8 mouse cellular contexts compared by ENCODE assay signal in genomic region chr15:79505616-79506283, GRCm38 (mm10). TPM values are rescaled to one million over a fixed set of nuclear protein-coding genes. Genes with fewer than 3 reads are reported as not detected.
DNase-seq lines count a peak whose midpoint lies in the region; ATAC-seq and TF ChIP-seq lines count a peak whose summit lies in the region.

No protein-coding gene starts in this region.

- H3K27ac ChIP-seq in embryonic facial prominence, embryonic 10.5 days (replicated peaks) = peak overlapping the region; percentile 77
- peak overlapping the region; percentile 85 for H3K27ac ChIP-seq in heart, embryonic 10.5 days
- H3K27ac ChIP-seq in kidney, embryonic 16.5 days (ENCODE audit: low read length) = no peak overlapping the region
- H3K27ac ChIP-seq in liver, embryonic 14.5 days = no peak overlapping the region
- no peak overlapping the region for H3K27ac ChIP-seq in neural tube, embryonic 15.5 days (replicated peaks)

- peak; percentile 31 to 49 for DNase-seq in cerebellum, adult 18-20 months
- peak; percentile 84 for DNase-seq in embryonic facial prominence, embryonic 10.5 days (ENCODE audit: low spot score)
- peak; percentile 87 for DNase-seq in heart, embryonic 10.5 days (ENCODE audit: low spot score)
- DNase-seq in liver, embryonic 14.5 days (ENCODE audit: low read depth in 3 of 3, low spot score in 3 of 3) = no peak
- DNase-seq in urinary bladder, postnatal 25 days (ENCODE audit: low spot score) = peak; percentile 68

- TF ChIP-seq CTCF in liver, embryonic 14.5 days (IDR thresholded peaks at IDR 0.05; ENCODE audit: low read depth) = no peak

- no peaks in the 10 kb centered on the region for H3K36me3 ChIP-seq in embryonic facial prominence, embryonic 10.5 days (replicated peaks)
- H3K36me3 ChIP-seq in heart, embryonic 10.5 days = no peaks in the 10 kb centered on the region
- no peaks in the 10 kb centered on the region for H3K36me3 ChIP-seq in kidney, embryonic 16.5 days (ENCODE audit: insufficient read depth, low read length)
- H3K36me3 ChIP-seq in liver, embryonic 14.5 days (replicated peaks; ENCODE audit: control insufficient read depth, insufficient read depth, low read depth) = no peaks in the 10 kb centered on the region
- H3K36me3 ChIP-seq in neural tube, embryonic 15.5 days = no peaks in the 10 kb centered on the region

- TF ChIP-seq EP300 in liver, embryonic 14.5 days (IDR thresholded peaks at IDR 0.05; ENCODE audit: low read depth) = no peak

- H3K9me3 ChIP-seq in embryonic facial prominence, embryonic 10.5 days = no peaks in the 10 kb centered on the region
- H3K9me3 ChIP-seq in heart, embryonic 10.5 days = no peaks in the 10 kb centered on the region
- no peaks in the 10 kb centered on the region for H3K9me3 ChIP-seq in kidney, embryonic 16.5 days (ENCODE audit: low read length)
- no peaks in the 10 kb centered on the region for H3K9me3 ChIP-seq in liver, embryonic 14.5 days (ENCODE audit: control insufficient read depth, low read length)
- no peaks in the 10 kb centered on the region for H3K9me3 ChIP-seq in neural tube, embryonic 15.5 days (replicated peaks)

- no peak for ATAC-seq in cerebellum, adult (ENCODE audit: insufficient number of reproducible peaks, low FRiP score, low TSS enrichment)
- ATAC-seq in kidney, embryonic 16.5 days (ENCODE audit: low FRiP score, low TSS enrichment) = peak; percentile 66; the same call in 1 of the 2 replicates
- no peak for ATAC-seq in liver, embryonic 14.5 days (ENCODE audit: insufficient read depth)
- peak; percentile 41; the same call in 1 of the 2 replicates for ATAC-seq in neural tube, embryonic 15.5 days (ENCODE audit: low FRiP score)

- H3K9ac ChIP-seq in kidney, embryonic 16.5 days (replicated peaks; ENCODE audit: low read length) = peak overlapping the region; percentile 67
- H3K9ac ChIP-seq in liver, embryonic 14.5 days (replicated peaks) = no peak overlapping the region
- H3K9ac ChIP-seq in neural tube, embryonic 15.5 days (replicated peaks) = peak overlapping the region; percentile 40

- peaks cover 33% of the 10 kb centered on the region for H3K4me1 ChIP-seq in embryonic facial prominence, embryonic 10.5 days
- peaks cover 56% of the 10 kb centered on the region for H3K4me1 ChIP-seq in heart, embryonic 10.5 days
- H3K4me1 ChIP-seq in kidney, embryonic 16.5 days (ENCODE audit: insufficient read depth, low read length) = peaks cover 13% of the 10 kb centered on the region; the same call in 1 of the 2 replicates
- H3K4me1 ChIP-seq in liver, embryonic 14.5 days (replicated peaks; ENCODE audit: control insufficient read depth in 2 of 2, insufficient read depth in 2 of 2, low read length in 1 of 2) = no peaks in the 10 kb centered on the region
- H3K4me1 ChIP-seq in neural tube, embryonic 15.5 days = peaks cover 23% of the 10 kb centered on the region

- peaks cover 100% of the 10 kb centered on the region for H3K27me3 ChIP-seq in embryonic facial prominence, embryonic 10.5 days (replicated peaks; ENCODE audit: low read depth, poor library complexity, severe bottlenecking)
- peaks cover 99% of the 10 kb centered on the region for H3K27me3 ChIP-seq in heart, embryonic 10.5 days (ENCODE audit: insufficient read depth, poor library complexity, severe bottlenecking)
- peaks cover 74% of the 10 kb centered on the region for H3K27me3 ChIP-seq in kidney, embryonic 16.5 days (ENCODE audit: insufficient read depth, low read length)
- peaks cover 71% of the 10 kb centered on the region for H3K27me3 ChIP-seq in liver, embryonic 14.5 days (ENCODE audit: control insufficient read depth, insufficient read depth, low read length)
- H3K27me3 ChIP-seq in neural tube, embryonic 15.5 days (replicated peaks) = peaks cover 88% of the 10 kb centered on the region

- peak overlapping the region; percentile 70 for H3K4me3 ChIP-seq in embryonic facial prominence, embryonic 10.5 days
- H3K4me3 ChIP-seq in heart, embryonic 10.5 days = peak overlapping the region; percentile 76
- peak overlapping the region; percentile 59 for H3K4me3 ChIP-seq in kidney, embryonic 16.5 days (ENCODE audit: low read length)
- peak overlapping the region in 1 of 2 experiments; percentile 49; a peak in 2 of 4 replicates for H3K4me3 ChIP-seq in liver, embryonic 14.5 days (ENCODE audit: insufficient read depth in 1 of 2, low read depth in 2 of 2, low read length in 2 of 2)
- H3K4me3 ChIP-seq in neural tube, embryonic 15.5 days (replicated peaks) = peak overlapping the region; percentile 52

- peak overlapping the region; percentile 80 for H3K4me2 ChIP-seq in kidney, embryonic 16.5 days (replicated peaks; ENCODE audit: low read depth, low read length)
- peak overlapping the region; percentile 60 for H3K4me2 ChIP-seq in liver, embryonic 14.5 days (ENCODE audit: low read depth)
- peak overlapping the region; percentile 100 for H3K4me2 ChIP-seq in neural tube, embryonic 15.5 days

- WGBS in embryonic facial prominence, embryonic 10.5 days = under 1% methylated on average over 64 of the region's 71 CpGs
- WGBS in heart, embryonic 10.5 days = under 1% methylated on average over 50 of the region's 71 CpGs
- under 1% methylated on average over 43 of the region's 71 CpGs for WGBS in kidney, embryonic 16.5 days
- under 1% methylated on average over 62 of the region's 71 CpGs for WGBS in liver, embryonic 14.5 days (ENCODE audit: insufficient replicate concordance)
- WGBS in neural tube, embryonic 15.5 days = 1% methylated on average over 55 of the region's 71 CpGs

RNA-seq across cellular contexts. Expression of gene Kcnj4, which starts 0.7 kb away (rescaled TPM):
- polyA plus RNA-seq in embryonic facial prominence, embryonic 10.5 days (2016; fragmentation: Nextera tagmentation; extraction: Ambion mirVana) = not detected in 2 replicates
- 0.06 TPM in 1 of 2 replicates, not detected in the other for polyA plus RNA-seq in heart, embryonic 10.5 days (2016; fragmentation: Nextera tagmentation; extraction: Ambion mirVana)
- polyA plus RNA-seq in kidney, embryonic 16.5 days (2015; fragmentation: Nextera tagmentation; extraction: Ambion mirVana) = 0.16 TPM in 1 of 2 replicates, not detected in the other
- polyA plus RNA-seq in liver, embryonic 14.5 days (2012; rRNA removed) = not detected in 2 replicates
- not detected in 2 replicates for polyA plus RNA-seq in liver, embryonic 14.5 days (2014; fragmentation: Nextera tagmentation; extraction: Ambion mirVana)
- polyA plus RNA-seq in neural tube, embryonic 15.5 days (2015; fragmentation: Nextera tagmentation; extraction: Ambion mirVana) = not detected in 2 replicates

RNA-seq across cellular contexts. Expression of gene Kdelr3, which starts 10.5 kb away (rescaled TPM):
- polyA plus RNA-seq in embryonic facial prominence, embryonic 10.5 days (2016; fragmentation: Nextera tagmentation; extraction: Ambion mirVana) = 7.1 and 8.8 TPM in 2 replicates
- 29.8 and 40.5 TPM in 2 replicates for polyA plus RNA-seq in heart, embryonic 10.5 days (2016; fragmentation: Nextera tagmentation; extraction: Ambion mirVana)
- 66.2 and 72.9 TPM in 2 replicates for polyA plus RNA-seq in kidney, embryonic 16.5 days (2015; fragmentation: Nextera tagmentation; extraction: Ambion mirVana)
- 2.3 and 2.6 TPM in 2 replicates for polyA plus RNA-seq in liver, embryonic 14.5 days (2012; rRNA removed)
- polyA plus RNA-seq in liver, embryonic 14.5 days (2014; fragmentation: Nextera tagmentation; extraction: Ambion mirVana) = 3.2 TPM in 2 replicates
- 18.5 and 23.9 TPM in 2 replicates for polyA plus RNA-seq in neural tube, embryonic 15.5 days (2015; fragmentation: Nextera tagmentation; extraction: Ambion mirVana)

RNA-seq across cellular contexts. Expression of gene Ddx17, which starts 40.8 kb away (rescaled TPM):
- 43.7 and 44.9 TPM in 2 replicates for polyA plus RNA-seq in embryonic facial prominence, embryonic 10.5 days (2016; fragmentation: Nextera tagmentation; extraction: Ambion mirVana)
- 33.3 and 37.5 TPM in 2 replicates for polyA plus RNA-seq in heart, embryonic 10.5 days (2016; fragmentation: Nextera tagmentation; extraction: Ambion mirVana)
- polyA plus RNA-seq in kidney, embryonic 16.5 days (2015; fragmentation: Nextera tagmentation; extraction: Ambion mirVana) = 48.3 and 52.0 TPM in 2 replicates
- 71.4 and 104 TPM in 2 replicates for polyA plus RNA-seq in liver, embryonic 14.5 days (2012; rRNA removed)
- 13.9 and 19.0 TPM in 2 replicates for polyA plus RNA-seq in liver, embryonic 14.5 days (2014; fragmentation: Nextera tagmentation; extraction: Ambion mirVana)
- polyA plus RNA-seq in neural tube, embryonic 15.5 days (2015; fragmentation: Nextera tagmentation; extraction: Ambion mirVana) = 47.9 and 49.6 TPM in 2 replicates

RNA-seq across cellular contexts. Expression of gene Csnk1e, which starts 50.4 kb away (rescaled TPM):
- 143 and 156 TPM in 2 replicates for polyA plus RNA-seq in embryonic facial prominence, embryonic 10.5 days (2016; fragmentation: Nextera tagmentation; extraction: Ambion mirVana)
- polyA plus RNA-seq in heart, embryonic 10.5 days (2016; fragmentation: Nextera tagmentation; extraction: Ambion mirVana) = 87.9 and 102 TPM in 2 replicates
- 66.0 and 71.5 TPM in 2 replicates for polyA plus RNA-seq in kidney, embryonic 16.5 days (2015; fragmentation: Nextera tagmentation; extraction: Ambion mirVana)
- polyA plus RNA-seq in liver, embryonic 14.5 days (2012; rRNA removed) = 9.5 and 9.8 TPM in 2 replicates
- 3.7 and 5.5 TPM in 2 replicates for polyA plus RNA-seq in liver, embryonic 14.5 days (2014; fragmentation: Nextera tagmentation; extraction: Ambion mirVana)
- 178 and 216 TPM in 2 replicates for polyA plus RNA-seq in neural tube, embryonic 15.5 days (2015; fragmentation: Nextera tagmentation; extraction: Ambion mirVana)

Comparison
In these comparisons a context has a peak if more than half of its experiments do, and no peak if none do; other contexts are left out.
1. DNase-seq: peak in cerebellum, adult 18-20 months (2 of 2), embryonic facial prominence, embryonic 10.5 days (single experiment), heart, embryonic 10.5 days (single experiment) and urinary bladder, postnatal 25 days (single experiment); none in liver, embryonic 14.5 days (0 of 3).
2. ATAC-seq: peak in kidney, embryonic 16.5 days (single experiment) and neural tube, embryonic 15.5 days (single experiment); none in cerebellum, adult (single experiment) and liver, embryonic 14.5 days (single experiment).
3. H3K27ac ChIP-seq: peak in embryonic facial prominence, embryonic 10.5 days (single experiment) and heart, embryonic 10.5 days (single experiment); none in kidney, embryonic 16.5 days (single experiment), liver, embryonic 14.5 days (single experiment) and neural tube, embryonic 15.5 days (single experiment).
4. Peak in every context shown above with its lines, with median percentiles within 50 percentile points of each other: H3K4me2 ChIP-seq.